Mouse (Mus musculus): Measurements from ENCODE around the gene Tex12.

Tex12 gene

GRCm38 (mm10) chr9:50561145-50561917, at the start of gene Tex12:
Tex12 (minus strand) TSS chr9:50561325.
- no peak for DNase-seq (ENCODE audit: low read depth, low spot score)

GRCm38 (mm10) chr9:50604338-50604737, 43.2 kb upstream of the Tex12 start:
- peak; percentile 19 for DNase-seq (ENCODE audit: low read depth, low spot score)

DNA sequence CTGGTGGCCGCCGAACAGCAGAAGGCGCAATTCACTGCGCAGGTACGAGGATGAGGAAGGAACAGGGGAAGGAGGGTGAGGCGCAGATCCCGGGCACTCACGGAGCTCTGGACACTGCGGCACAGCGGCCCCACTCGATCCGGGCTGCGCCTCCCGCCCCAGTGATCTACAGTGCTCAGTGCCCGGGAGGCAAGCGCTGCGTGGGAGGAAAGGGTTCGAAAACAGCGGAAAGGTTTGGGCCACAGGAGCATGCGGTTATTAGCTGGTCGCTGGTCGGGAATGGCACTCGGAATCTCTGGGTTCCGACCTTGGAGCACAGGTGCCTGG, 42.8 kb upstream of the Tex12 start:
- no peak for DNase-seq (ENCODE audit: low read depth, low spot score)

DNA sequence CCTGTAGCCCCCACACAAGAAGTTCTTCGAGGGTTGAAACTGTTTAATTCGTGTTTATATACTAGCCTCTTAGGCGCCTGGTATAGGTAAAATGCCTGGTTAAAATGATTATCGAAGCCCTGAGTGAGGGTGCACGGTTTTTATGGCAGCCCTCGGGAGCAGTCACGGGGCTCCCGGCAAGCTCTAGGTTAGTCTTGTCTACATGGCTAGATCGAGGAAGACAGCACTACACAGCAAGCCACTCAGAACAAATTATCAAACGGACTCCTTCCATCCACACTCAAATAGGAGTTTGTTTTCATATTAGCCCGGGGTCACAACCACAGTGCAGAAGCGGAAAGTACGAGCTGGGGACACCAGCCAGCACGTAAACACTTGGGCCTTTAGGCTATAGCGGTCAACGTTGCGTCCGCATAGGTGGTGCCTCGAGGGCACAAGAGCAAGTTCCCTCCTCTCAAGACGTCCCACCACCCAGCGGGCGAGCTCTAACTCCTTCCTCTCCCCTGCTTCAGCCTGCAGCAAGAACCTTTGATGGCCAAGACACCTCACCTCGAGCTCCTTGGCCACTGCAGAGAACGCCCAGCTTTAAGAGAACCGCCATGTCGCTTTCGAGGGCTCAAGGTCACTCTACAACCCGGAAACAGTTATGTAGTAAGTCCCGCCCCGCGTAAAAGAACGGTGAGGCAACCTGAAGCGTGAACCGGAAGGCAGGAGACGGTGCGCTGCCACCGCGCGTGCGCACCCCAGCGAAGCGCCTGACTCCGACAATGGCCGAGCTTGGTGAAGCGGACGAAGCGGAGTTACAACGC, 42.3 kb upstream of the Tex12 start, which contains the start of the genes Sdhd and Timm8b:
Gene Sdhd (minus strand): TSS at position 624 of the 809 bp plus-strand sequence.
Gene Timm8b (plus strand): TSS at position 722 of the 809 bp plus-strand sequence.
- DNase-seq (ENCODE audit: low read depth, low spot score): peak; percentile 96

- no peak for DNase-seq (ENCODE audit: low read depth, low spot score)
Observed at GRCm38 (mm10) chr9:50602055-50602845, 41.1 kb upstream of the Tex12 start.

GRCm38 (mm10) chr9:50601536-50601935, 40.4 kb upstream of the Tex12 start:
- no peak for DNase-seq (ENCODE audit: low read depth, low spot score)

GRCm38 (mm10) chr9:50596973-50597372, 35.8 kb upstream of the Tex12 start:
- no peak for DNase-seq (ENCODE audit: low read depth, low spot score)

DNA sequence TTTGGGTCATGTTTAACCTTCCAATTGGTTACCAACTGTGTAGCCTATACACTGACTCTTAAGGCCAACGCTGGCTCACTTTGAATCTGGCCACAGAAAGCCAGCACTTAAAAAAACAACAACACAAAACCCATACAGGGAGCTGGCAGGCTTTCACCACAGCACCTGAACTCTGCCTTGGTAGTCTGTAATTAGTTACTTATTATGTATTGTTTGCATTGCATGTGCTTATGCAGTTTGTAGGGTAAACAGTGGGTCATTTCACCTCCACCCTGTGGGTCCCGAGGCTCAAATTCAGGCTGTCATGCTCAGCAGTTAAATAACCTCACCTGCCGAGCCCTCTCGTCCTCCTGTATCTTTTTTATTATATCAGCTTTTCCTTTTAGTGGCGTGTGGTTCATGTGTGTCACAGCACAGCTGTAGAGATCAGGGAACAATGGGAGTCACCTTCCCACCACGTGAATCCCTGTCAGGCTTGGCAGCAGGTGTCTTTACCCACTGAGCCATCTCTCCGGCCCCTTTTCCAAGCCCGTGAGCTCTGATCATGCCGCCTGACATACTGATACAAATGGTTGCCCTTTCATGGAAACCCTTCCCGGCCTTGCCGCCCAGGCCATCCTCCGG, 33.8 kb upstream of the Tex12 start:
- DNase-seq (ENCODE audit: low read depth, low spot score): no peak

DNA sequence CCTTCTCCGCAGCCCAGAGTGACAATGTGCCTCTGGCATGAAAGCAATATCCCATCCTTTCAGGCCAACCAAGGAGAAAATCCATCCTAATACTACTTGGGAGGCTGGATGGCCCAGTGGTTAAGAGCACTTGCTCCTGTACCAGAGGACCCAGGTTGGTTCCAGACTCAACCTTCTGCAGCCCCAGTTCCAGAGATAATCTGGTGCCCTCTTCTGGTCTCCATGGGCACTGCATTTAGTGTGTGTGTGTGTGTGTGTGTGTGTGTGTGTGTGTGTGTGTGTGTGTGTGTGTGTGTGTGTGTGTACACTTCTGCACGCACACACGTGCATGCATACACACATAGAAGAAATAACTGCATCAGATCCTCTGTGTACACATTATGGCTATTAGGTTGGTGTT, 32.4 kb upstream of the Tex12 start:
- peak; percentile 60 for DNase-seq (ENCODE audit: low read depth, low spot score)

GRCm38 (mm10) chr9:50592955-50593354, 31.8 kb upstream of the Tex12 start:
- DNase-seq (ENCODE audit: low read depth, low spot score): no peak

- peak; percentile 77 for DNase-seq (ENCODE audit: low read depth, low spot score)
Observed at GRCm38 (mm10) chr9:50590856-50591518, 29.9 kb upstream of the Tex12 start.

- no peak for DNase-seq (ENCODE audit: low read depth, low spot score)
Observed at GRCm38 (mm10) chr9:50586955-50587354, 25.8 kb upstream of the Tex12 start.

GRCm38 (mm10) chr9:50585145-50585818, 24.2 kb upstream of the Tex12 start:
- no peak for DNase-seq (ENCODE audit: low read depth, low spot score)

- DNase-seq (ENCODE audit: low read depth, low spot score): no peak
Observed at GRCm38 (mm10) chr9:50580370-50580769, 19.2 kb upstream of the Tex12 start.

DNA sequence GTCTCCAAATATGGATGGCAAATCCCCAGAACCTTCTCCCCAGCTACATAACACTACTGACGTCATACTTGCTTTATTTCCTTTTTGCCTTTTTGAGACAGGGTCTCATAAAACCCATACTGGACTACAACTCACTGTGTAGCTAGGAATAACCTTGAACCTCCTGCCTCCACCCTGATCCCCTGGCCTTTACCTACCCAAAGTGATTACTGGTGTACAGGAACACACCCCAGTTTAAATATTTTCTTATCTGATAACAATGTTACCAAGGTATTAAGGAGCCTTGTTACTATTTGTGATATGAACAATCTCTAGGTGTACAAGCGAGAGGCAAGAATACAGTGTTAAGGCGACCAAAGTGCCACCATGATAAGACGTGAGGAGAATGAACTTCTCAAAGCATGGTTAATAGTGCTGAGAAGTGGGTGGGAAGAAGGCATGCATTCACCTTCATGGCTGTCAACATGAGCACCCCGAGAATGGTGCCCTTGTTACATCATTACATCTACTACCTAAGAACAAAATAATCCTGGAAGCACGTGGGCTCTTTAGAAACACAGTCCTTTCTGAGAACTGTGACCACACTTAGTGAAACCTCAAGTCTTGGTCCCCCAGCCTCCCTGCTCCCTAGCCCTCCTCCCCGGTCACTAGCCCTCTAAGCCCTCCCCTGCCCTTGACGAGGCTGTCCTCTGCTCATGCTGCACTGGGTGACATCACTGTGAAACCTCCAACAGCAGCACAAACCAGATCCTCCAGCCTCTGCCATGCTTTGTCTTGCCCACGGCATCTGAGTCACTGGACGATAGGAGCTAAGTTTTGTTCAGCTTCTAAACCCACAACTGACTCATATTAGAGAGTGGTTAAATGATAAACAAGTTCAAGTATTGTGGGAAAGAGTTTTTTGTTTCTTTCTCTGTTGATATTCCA, 8.7 kb upstream of the Tex12 start:
- DNase-seq (ENCODE audit: low read depth, low spot score): peak; percentile 85

DNA sequence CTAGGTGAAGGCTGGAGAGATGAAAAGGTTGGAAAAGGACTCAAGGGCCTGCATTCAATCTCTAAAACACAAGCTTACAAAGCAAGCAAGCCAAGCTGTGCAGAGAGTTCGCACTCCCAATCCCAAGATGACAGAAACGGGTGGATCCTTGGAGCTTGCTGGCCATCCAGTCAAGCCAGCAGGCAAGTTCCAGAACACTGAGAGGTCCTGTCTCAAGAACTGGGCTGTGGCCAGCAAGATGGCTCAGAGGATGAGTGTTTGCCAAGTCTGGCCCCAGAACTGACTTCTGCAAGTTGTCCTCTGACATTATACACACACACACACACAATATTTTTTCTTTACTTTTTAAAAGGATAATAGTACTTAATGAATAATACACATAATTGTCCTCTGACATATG, 6.8 kb upstream of the Tex12 start:
- peak; percentile 50 for DNase-seq (ENCODE audit: low read depth, low spot score)

GRCm38 (mm10) chr9:50567372-50567771, 6.2 kb upstream of the Tex12 start:
- DNase-seq (ENCODE audit: low read depth, low spot score): no peak

DNA sequence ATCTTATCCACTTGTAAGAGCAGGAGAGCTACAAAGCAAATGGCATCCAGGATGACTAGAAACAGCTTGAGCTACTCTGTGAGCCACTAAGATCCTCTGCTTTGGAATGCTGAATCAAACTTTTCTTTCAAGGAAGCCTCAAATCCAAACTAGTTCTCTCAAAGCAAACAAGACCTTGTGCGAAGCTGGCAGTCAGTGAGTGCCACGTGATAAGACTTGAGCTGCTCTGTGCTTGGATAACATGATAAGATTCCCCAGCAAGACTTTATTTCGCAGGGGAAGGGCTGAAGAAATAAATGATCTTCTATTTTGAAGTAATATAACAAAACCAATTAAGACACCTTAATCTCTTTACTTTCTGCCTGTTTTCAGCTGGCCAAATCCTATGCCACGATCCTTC, 4.8 kb upstream of the Tex12 start:
- no peak for DNase-seq (ENCODE audit: low read depth, low spot score)

GRCm38 (mm10) chr9:50565173-50565572, 4.0 kb upstream of the Tex12 start:
- DNase-seq (ENCODE audit: low read depth, low spot score): peak; percentile 84

All from 3T3-L1 (cell line).